Mouse (Mus musculus): ENCODE measurements at regions not wholly inside any gene's neighbourhood (a gene's known extent, or its start where the extent isn't known, plus 50 kb on each side); places are given as distances from the start of the nearest gene placed in this dataset.

GRCm38 (mm10) chr10:87639339-87639738 is 117.7 kb downstream of the Pah start:
- H3K27me3 ChIP-seq = no peaks in the 10 kb centered on the region
- DNase-seq = no peak
- ATAC-seq (ENCODE audit: low read depth) = no peak
- H3K36me3 ChIP-seq = no peaks in the 10 kb centered on the region
- H3K9ac ChIP-seq = no peak overlapping the region
- no peak overlapping the region for H3K4me2 ChIP-seq
- H3K9me3 ChIP-seq (replicated peaks) = no peaks in the 10 kb centered on the region
- H3K27ac ChIP-seq = no peak overlapping the region
- 56% methylated on average over 2 of the region's 2 CpGs for WGBS (ENCODE audit: insufficient replicate concordance)
- H3K4me3 ChIP-seq (replicated peaks) = no peak overlapping the region
- no peaks in the 10 kb centered on the region for H3K4me1 ChIP-seq (replicated peaks)

- ATAC-seq (ENCODE audit: low read depth) (no peak), DNase-seq (no peak)
- H3K9ac ChIP-seq = no peak overlapping the region
- no peaks in the 10 kb centered on the region for H3K27me3 ChIP-seq
- WGBS (ENCODE audit: insufficient replicate concordance) = 5% methylated on average over 1 of the region's 1 CpGs
- H3K27ac ChIP-seq = no peak overlapping the region
- H3K9me3 ChIP-seq (replicated peaks) = no peaks in the 10 kb centered on the region
- no peak overlapping the region for H3K4me3 ChIP-seq (replicated peaks)
- no peaks in the 10 kb centered on the region for H3K4me1 ChIP-seq (replicated peaks)
- H3K36me3 ChIP-seq = no peaks in the 10 kb centered on the region
- no peak overlapping the region for H3K4me2 ChIP-seq
Measured at GRCm38 (mm10) chr10:87649091-87649490, 127.5 kb downstream of the Pah start.

- H3K36me3 ChIP-seq = no peaks in the 10 kb centered on the region
- H3K9me3 ChIP-seq (replicated peaks) = no peaks in the 10 kb centered on the region
- DNase-seq (no peak), ATAC-seq (ENCODE audit: low read depth) (no peak)
- H3K9ac ChIP-seq = no peak overlapping the region
- H3K4me3 ChIP-seq (replicated peaks) = no peak overlapping the region
- no peaks in the 10 kb centered on the region for H3K4me1 ChIP-seq (replicated peaks)
- no peaks in the 10 kb centered on the region for H3K27me3 ChIP-seq
- no peak overlapping the region for H3K4me2 ChIP-seq
- no peak overlapping the region for H3K27ac ChIP-seq
- WGBS (ENCODE audit: insufficient replicate concordance) = 66% methylated on average over 8 of the region's 8 CpGs
Measured at GRCm38 (mm10) chr10:87652139-87652740, 130.6 kb downstream of the Pah start.

GRCm38 (mm10) chr10:87654112-87654511 is 132.5 kb downstream of the Pah start:
- WGBS (ENCODE audit: insufficient replicate concordance) = 53% methylated on average over 4 of the region's 4 CpGs
- DNase-seq = no peak
- Histone ChIP-seq H3K9ac (no peak overlapping the region), H3K9me3 (replicated peaks) (no peaks in the 10 kb centered on the region), H3K4me2 (no peak overlapping the region), H3K27me3 (no peaks in the 10 kb centered on the region), H3K27ac (no peak overlapping the region), H3K4me1 (replicated peaks) (no peaks in the 10 kb centered on the region), H3K4me3 (replicated peaks) (no peak overlapping the region), H3K36me3 (no peaks in the 10 kb centered on the region)
- no peak for ATAC-seq (ENCODE audit: low read depth)

- no peaks in the 10 kb centered on the region for H3K4me1 ChIP-seq (replicated peaks)
- no peak overlapping the region for H3K27ac ChIP-seq
- DNase-seq (no peak), ATAC-seq (ENCODE audit: low read depth) (no peak)
- 64% methylated on average over 9 of the region's 9 CpGs for WGBS (ENCODE audit: insufficient replicate concordance)
- no peak overlapping the region for H3K4me2 ChIP-seq
- H3K9ac ChIP-seq = no peak overlapping the region
- H3K36me3 ChIP-seq = no peaks in the 10 kb centered on the region
- H3K4me3 ChIP-seq (replicated peaks) = no peak overlapping the region
- no peaks in the 10 kb centered on the region for H3K9me3 ChIP-seq (replicated peaks)
- H3K27me3 ChIP-seq = no peaks in the 10 kb centered on the region
Measured at GRCm38 (mm10) chr10:87666020-87666718, 144.6 kb downstream of the Pah start.

- Histone ChIP-seq H3K36me3 (no peaks in the 10 kb centered on the region), H3K4me1 (replicated peaks) (no peaks in the 10 kb centered on the region), H3K9me3 (replicated peaks) (no peaks in the 10 kb centered on the region), H3K9ac (no peak overlapping the region), H3K27ac (no peak overlapping the region), H3K27me3 (no peaks in the 10 kb centered on the region), H3K4me2 (no peak overlapping the region), H3K4me3 (replicated peaks) (no peak overlapping the region)
- DNase-seq (no peak), ATAC-seq (ENCODE audit: low read depth) (no peak)
- WGBS (ENCODE audit: insufficient replicate concordance) = 56% methylated on average over 7 of the region's 7 CpGs
Measured at GRCm38 (mm10) chr10:87666719-87667387, 145.3 kb downstream of the Pah start.

GRCm38 (mm10) chr10:87667651-87668140 is 146.1 kb downstream of the Pah start:
- no peak for ATAC-seq (ENCODE audit: low read depth)
- Histone ChIP-seq H3K4me1 (replicated peaks) (no peaks in the 10 kb centered on the region), H3K4me2 (no peak overlapping the region), H3K27ac (no peak overlapping the region), H3K9me3 (replicated peaks) (no peaks in the 10 kb centered on the region), H3K4me3 (replicated peaks) (no peak overlapping the region), H3K27me3 (no peaks in the 10 kb centered on the region), H3K36me3 (no peaks in the 10 kb centered on the region), H3K9ac (no peak overlapping the region)
- WGBS (ENCODE audit: insufficient replicate concordance) = 78% methylated on average over 10 of the region's 10 CpGs
- no peak for DNase-seq

- Histone ChIP-seq H3K4me2 (no peak overlapping the region), H3K27ac (no peak overlapping the region), H3K4me1 (replicated peaks) (no peaks in the 10 kb centered on the region), H3K36me3 (no peaks in the 10 kb centered on the region), H3K4me3 (replicated peaks) (no peak overlapping the region), H3K9ac (no peak overlapping the region), H3K27me3 (no peaks in the 10 kb centered on the region), H3K9me3 (replicated peaks) (no peaks in the 10 kb centered on the region)
- WGBS (ENCODE audit: insufficient replicate concordance) = 31% methylated on average over 5 of the region's 5 CpGs
- ATAC-seq (ENCODE audit: low read depth) (no peak), DNase-seq (no peak)
Measured at GRCm38 (mm10) chr10:87674740-87675420, 153.3 kb downstream of the Pah start.

GRCm38 (mm10) chr10:87676041-87676672 is 154.6 kb downstream of the Pah start:
- Histone ChIP-seq H3K4me3 (replicated peaks) (no peak overlapping the region), H3K4me2 (no peak overlapping the region), H3K27ac (no peak overlapping the region), H3K9me3 (replicated peaks) (no peaks in the 10 kb centered on the region), H3K27me3 (no peaks in the 10 kb centered on the region), H3K36me3 (no peaks in the 10 kb centered on the region), H3K9ac (no peak overlapping the region), H3K4me1 (replicated peaks) (no peaks in the 10 kb centered on the region)
- 55% methylated on average over 4 of the region's 4 CpGs for WGBS (ENCODE audit: insufficient replicate concordance)
- ATAC-seq (ENCODE audit: low read depth) (no peak), DNase-seq (no peak)

GRCm38 (mm10) chr10:87678984-87679383 is 157.4 kb downstream of the Pah start:
- Histone ChIP-seq H3K36me3 (no peaks in the 10 kb centered on the region), H3K4me2 (no peak overlapping the region), H3K9me3 (replicated peaks) (no peaks in the 10 kb centered on the region), H3K27ac (no peak overlapping the region), H3K27me3 (no peaks in the 10 kb centered on the region), H3K4me1 (replicated peaks) (no peaks in the 10 kb centered on the region), H3K4me3 (replicated peaks) (no peak overlapping the region), H3K9ac (no peak overlapping the region)
- no peak for DNase-seq
- ATAC-seq (ENCODE audit: low read depth) = no peak

GRCm38 (mm10) chr10:87686311-87686710 is 164.7 kb downstream of the Pah start:
- no peak for DNase-seq
- H3K27ac ChIP-seq = no peak overlapping the region
- no peaks in the 10 kb centered on the region for H3K27me3 ChIP-seq
- no peaks in the 10 kb centered on the region for H3K4me1 ChIP-seq (replicated peaks)
- no peak overlapping the region for H3K4me3 ChIP-seq (replicated peaks)
- no peaks in the 10 kb centered on the region for H3K9me3 ChIP-seq (replicated peaks)
- 60% methylated on average over 4 of the region's 4 CpGs for WGBS (ENCODE audit: insufficient replicate concordance)
- no peak overlapping the region for H3K9ac ChIP-seq
- H3K36me3 ChIP-seq = no peaks in the 10 kb centered on the region
- no peak for ATAC-seq (ENCODE audit: low read depth)
- no peak overlapping the region for H3K4me2 ChIP-seq

All from liver, embryonic 13.5 days (tissue).